Mouse (Mus musculus) neural tube, embryonic 12.5 days (tissue): ENCODE measurements at regions not wholly inside any gene's neighbourhood (a gene's known extent, or its start where the extent isn't known, plus 50 kb on each side); places are given as distances from the start of the nearest gene placed in this dataset.
"Not testable (repeated sequence)": the region's sequence is repeated elsewhere in the genome, so short reads cannot be mapped to it uniquely, and the experiment has no call there.

Experiments used
- ATAC-seq: fragments of 200-750 bp; cut with Nextera tagmentation; 2 replicates; pipeline ENCODE4 v1.8.0; 2017; ENCODE audit warnings: low read depth, mild to moderate bottlenecking, moderate TSS enrichment, moderate library complexity; ENCODE audit not compliant: low FRiP score
- H3K27ac ChIP-seq: fragments of 300-500 bp; sonication (generic); 2 replicates; pipeline ENCODE4 v1.5.1; 2016
- H3K27me3 ChIP-seq: fragments of 300-500 bp; sonication (generic); replicated peaks from 2 replicates; pipeline ENCODE4 v1.6.1; 2016; ENCODE audit warnings: mild to moderate bottlenecking
- H3K36me3 ChIP-seq: fragments of 300-500 bp; sonication (generic); 2 replicates; pipeline ENCODE4 v1.6.1; 2016; ENCODE audit warnings: mild to moderate bottlenecking
- H3K4me1 ChIP-seq: fragments of 300-500 bp; sonication (generic); 2 replicates; pipeline ENCODE4 v1.6.1; 2016
- H3K4me2 ChIP-seq: fragments of 300-500 bp; sonication (generic); replicated peaks from 2 replicates; pipeline ENCODE4 v1.6.1; 2016; ENCODE audit warnings: mild to moderate bottlenecking
- H3K4me3 ChIP-seq: fragments of 300-500 bp; sonication (generic); 2 replicates; pipeline ENCODE4 v1.5.1; 2016
- H3K9ac ChIP-seq: fragments of 300-500 bp; sonication (generic); 2 replicates; pipeline ENCODE4 v1.6.1; 2016; ENCODE audit warnings: mild to moderate bottlenecking
- H3K9me3 ChIP-seq: fragments of 300-500 bp; sonication (generic); 2 replicates; pipeline ENCODE4 v1.6.1; 2016; ENCODE audit warnings: mild to moderate bottlenecking
- WGBS: fragments of 180-500 bp; shearing (Covaris S2); methylation state at CpG from one replicate; pipeline ENCODE4 v1.1.7; 2016; 5-methylcytosine and 5-hydroxymethylcytosine counted together

- H3K27me3 ChIP-seq = no peaks in the 10 kb centered on the region
- ATAC-seq = no peak
- WGBS = 83% methylated on average over 4 of the region's 4 CpGs
Measured at GRCm38 (mm10) chr6:4149663-4150062, 62.9 kb upstream of the Bet1 start.

GRCm38 (mm10) chr6:4158293-4158692 is 71.5 kb upstream of the Bet1 start:
- Histone ChIP-seq H3K36me3 (no peaks in the 10 kb centered on the region), H3K27me3 (no peaks in the 10 kb centered on the region), H3K9me3 (no peaks in the 10 kb centered on the region), H3K27ac (no peak overlapping the region), H3K9ac (no peak overlapping the region), H3K4me3 (no peak overlapping the region), H3K4me1 (no peaks in the 10 kb centered on the region), H3K4me2 (no peak overlapping the region)
- no peak for ATAC-seq
- WGBS = 79% methylated on average over 2 of the region's 2 CpGs

More at GRCm38 (mm10) chr6:4149663-4150062, 62.9 kb upstream of the Bet1 start:
- Histone ChIP-seq H3K4me2 (no peak overlapping the region), H3K9ac (no peak overlapping the region), H3K4me3 (no peak overlapping the region), H3K4me1 (no peaks in the 10 kb centered on the region), H3K27ac (no peak overlapping the region), H3K9me3 (no peaks in the 10 kb centered on the region), H3K36me3 (no peaks in the 10 kb centered on the region)

GRCm38 (mm10) chr6:4163733-4164132 is 77.0 kb upstream of the Bet1 start:
- 75% methylated on average over 1 of the region's 1 CpGs for WGBS
- Histone ChIP-seq H3K4me3 (no peak overlapping the region), H3K27me3 (no peaks in the 10 kb centered on the region), H3K36me3 (no peaks in the 10 kb centered on the region), H3K4me2 (no peak overlapping the region), H3K9ac (no peak overlapping the region), H3K9me3 (no peaks in the 10 kb centered on the region), H3K27ac (no peak overlapping the region), H3K4me1 (no peaks in the 10 kb centered on the region)
- ATAC-seq = no peak

- WGBS = 71% methylated on average over 4 of the region's 4 CpGs
Measured at GRCm38 (mm10) chr6:4167112-4167511, 80.3 kb upstream of the Bet1 start.

GRCm38 (mm10) chr6:4167757-4168156 is 81.0 kb upstream of the Bet1 start:
- H3K36me3 ChIP-seq = no peaks in the 10 kb centered on the region
- H3K27ac ChIP-seq = no peak overlapping the region
- no peak overlapping the region for H3K9ac ChIP-seq
- H3K9me3 ChIP-seq = no peaks in the 10 kb centered on the region
- no peak overlapping the region for H3K4me2 ChIP-seq
- H3K4me1 ChIP-seq = no peaks in the 10 kb centered on the region
- no peak overlapping the region for H3K4me3 ChIP-seq
- ATAC-seq = no peak
- H3K27me3 ChIP-seq = no peaks in the 10 kb centered on the region

More at GRCm38 (mm10) chr6:4167112-4167511, 80.3 kb upstream of the Bet1 start:
- no peak overlapping the region for H3K4me2 ChIP-seq
- H3K36me3 ChIP-seq = no peaks in the 10 kb centered on the region
- H3K27me3 ChIP-seq = no peaks in the 10 kb centered on the region
- ATAC-seq = no peak
- H3K9me3 ChIP-seq = no peaks in the 10 kb centered on the region
- H3K4me1 ChIP-seq = no peaks in the 10 kb centered on the region
- no peak overlapping the region for H3K4me3 ChIP-seq
- H3K27ac ChIP-seq = no peak overlapping the region
- H3K9ac ChIP-seq = no peak overlapping the region

GRCm38 (mm10) chr6:4171561-4171960 is 84.8 kb upstream of the Bet1 start:
- Histone ChIP-seq H3K4me1 (no peaks in the 10 kb centered on the region), H3K27me3 (no peaks in the 10 kb centered on the region), H3K9ac (no peak overlapping the region), H3K4me3 (no peak overlapping the region), H3K4me2 (no peak overlapping the region), H3K27ac (no peak overlapping the region), H3K9me3 (no peaks in the 10 kb centered on the region), H3K36me3 (no peaks in the 10 kb centered on the region)
- ATAC-seq = no peak
- WGBS = 65% methylated on average over 4 of the region's 4 CpGs

- Histone ChIP-seq H3K4me3 (no peak overlapping the region), H3K27ac (no peak overlapping the region), H3K27me3 (no peaks in the 10 kb centered on the region), H3K36me3 (no peaks in the 10 kb centered on the region), H3K9me3 (no peaks in the 10 kb centered on the region), H3K4me2 (no peak overlapping the region), H3K9ac (no peak overlapping the region), H3K4me1 (no peaks in the 10 kb centered on the region)
- ATAC-seq = no peak
- 77% methylated on average over 4 of the region's 4 CpGs for WGBS
Measured at GRCm38 (mm10) chr6:4187683-4188082, 100.9 kb upstream of the Bet1 start.

GRCm38 (mm10) chr6:4190976-4191375 is 104.2 kb upstream of the Bet1 start:
- WGBS = 69% methylated on average over 5 of the region's 5 CpGs
- not testable (repeated sequence) for H3K27me3 ChIP-seq, H3K4me1 ChIP-seq, H3K27ac ChIP-seq, H3K4me2 ChIP-seq, H3K9me3 ChIP-seq, H3K36me3 ChIP-seq, ATAC-seq, H3K4me3 ChIP-seq, H3K9ac ChIP-seq

GRCm38 (mm10) chr6:4193286-4193685 is 106.5 kb upstream of the Bet1 start:
- no peak for ATAC-seq
- no peak overlapping the region for H3K4me2 ChIP-seq
- no peaks in the 10 kb centered on the region for H3K36me3 ChIP-seq
- H3K27me3 ChIP-seq = no peaks in the 10 kb centered on the region
- H3K9ac ChIP-seq = no peak overlapping the region
- no peak overlapping the region for H3K27ac ChIP-seq
- H3K4me3 ChIP-seq = no peak overlapping the region
- no peaks in the 10 kb centered on the region for H3K4me1 ChIP-seq
- 78% methylated on average over 5 of the region's 5 CpGs for WGBS
- no peaks in the 10 kb centered on the region for H3K9me3 ChIP-seq

- ATAC-seq = no peak
- Histone ChIP-seq H3K4me3 (no peak overlapping the region), H3K36me3 (no peaks in the 10 kb centered on the region), H3K4me2 (no peak overlapping the region), H3K27me3 (no peaks in the 10 kb centered on the region), H3K9ac (no peak overlapping the region), H3K4me1 (no peaks in the 10 kb centered on the region), H3K27ac (no peak overlapping the region), H3K9me3 (no peaks in the 10 kb centered on the region)
- 56% methylated on average over 2 of the region's 2 CpGs for WGBS
Measured at GRCm38 (mm10) chr6:4201176-4201575, 114.4 kb upstream of the Bet1 start.

GRCm38 (mm10) chr6:4205681-4206080 is 118.9 kb upstream of the Bet1 start:
- no peaks in the 10 kb centered on the region for H3K4me1 ChIP-seq
- 84% methylated on average over 5 of the region's 5 CpGs for WGBS
- H3K27ac ChIP-seq = no peak overlapping the region
- H3K36me3 ChIP-seq = no peaks in the 10 kb centered on the region
- no peak overlapping the region for H3K4me2 ChIP-seq
- no peaks in the 10 kb centered on the region for H3K27me3 ChIP-seq
- no peaks in the 10 kb centered on the region for H3K9me3 ChIP-seq
- H3K4me3 ChIP-seq = no peak overlapping the region
- no peak for ATAC-seq
- H3K9ac ChIP-seq = no peak overlapping the region

- no peak overlapping the region for H3K27ac ChIP-seq
- no peaks in the 10 kb centered on the region; the same call in 1 of the 2 replicates for H3K27me3 ChIP-seq
- no peaks in the 10 kb centered on the region for H3K36me3 ChIP-seq
- no peak overlapping the region for H3K9ac ChIP-seq
- peak; percentile 37; the same call in 1 of the 2 replicates for ATAC-seq
- no peak overlapping the region for H3K4me3 ChIP-seq
- no peaks in the 10 kb centered on the region for H3K9me3 ChIP-seq
- no peak overlapping the region for H3K4me2 ChIP-seq
- WGBS = 34% methylated on average over 9 of the region's 9 CpGs
- H3K4me1 ChIP-seq = no peaks in the 10 kb centered on the region
Measured at GRCm38 (mm10) chr6:4245265-4246112, 158.7 kb upstream of the Bet1 start.

GRCm38 (mm10) chr6:4246113-4246419 is 159.3 kb upstream of the Bet1 start:
- no peaks in the 10 kb centered on the region; the same call in 1 of the 2 replicates for H3K27me3 ChIP-seq
- H3K27ac ChIP-seq = no peak overlapping the region
- H3K4me2 ChIP-seq = no peak overlapping the region
- no peaks in the 10 kb centered on the region for H3K9me3 ChIP-seq
- no peaks in the 10 kb centered on the region for H3K4me1 ChIP-seq
- ATAC-seq = no peak
- WGBS = 56% methylated on average over 2 of the region's 2 CpGs
- no peak overlapping the region for H3K9ac ChIP-seq
- no peak overlapping the region for H3K4me3 ChIP-seq
- no peaks in the 10 kb centered on the region for H3K36me3 ChIP-seq
